Mouse (Mus musculus) liver, embryonic 14.5 days (tissue): ENCODE measurements around the gene Ccdc191.

ENCODE experiments used
- CTCF ChIP-seq: IDR thresholded peaks from 2 replicates; pipeline ENCODE4 v1.5.1; 2016; ENCODE audit warnings: antibody characterized with exemption, low read depth, control low read depth
- EP300 ChIP-seq: IDR thresholded peaks from 2 replicates; pipeline ENCODE4 v1.6.1; 2016; ENCODE audit warnings: antibody characterized with exemption, low read depth

- no peak for TF ChIP-seq CTCF
- no peak for TF ChIP-seq EP300
Observed at GRCm38 (mm10) chr16:43922630-43923029, 33.0 kb downstream of the Ccdc191 start.
